ENCODE assay signal across 8 mouse cellular contexts in the genomic region with DNA sequence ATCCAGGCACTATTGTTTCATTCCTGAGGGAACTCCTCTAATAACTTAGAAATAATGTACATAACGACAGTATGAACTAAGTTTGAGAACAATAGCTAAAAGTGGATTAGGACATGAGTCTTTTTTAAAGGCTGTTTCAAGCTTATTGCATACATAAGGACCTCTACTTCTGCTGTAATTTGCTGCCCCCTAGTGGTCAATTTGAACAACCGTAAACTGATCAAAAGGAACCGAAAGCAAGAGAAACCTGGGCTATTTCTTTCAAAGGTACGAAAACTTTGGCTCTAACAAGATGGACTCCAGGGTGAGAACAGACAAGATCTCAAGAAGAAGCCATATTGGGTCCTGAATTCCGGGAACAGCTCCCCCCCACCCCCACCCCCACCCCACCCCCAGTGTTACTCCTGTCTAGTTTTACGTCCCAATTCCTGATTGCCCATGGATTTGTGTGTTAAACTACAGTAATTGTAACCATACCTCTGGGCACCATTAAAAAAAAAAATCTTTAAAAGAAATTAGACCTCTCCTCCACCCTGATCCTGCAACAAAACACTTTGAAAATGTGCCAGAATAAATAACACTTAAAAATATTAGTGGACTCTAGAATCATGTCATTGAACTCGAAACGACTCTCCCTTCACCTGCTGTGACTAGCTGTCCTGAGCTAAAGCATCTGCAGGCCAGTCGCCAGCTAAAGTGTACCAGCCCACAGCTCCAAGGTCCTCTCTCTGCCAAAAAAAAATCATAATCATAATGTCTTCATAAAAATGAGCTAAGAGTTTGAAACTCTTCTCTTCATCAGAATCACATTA. TPM values are rescaled to one million over a fixed set of nuclear protein-coding genes. Genes with fewer than 3 reads are reported as not detected.
DNase-seq lines count a peak whose midpoint lies in the region; ATAC-seq and TF ChIP-seq lines count a peak whose summit lies in the region.

No protein-coding gene starts in this region.

- no peaks in the 10 kb centered on the region for H3K27me3 ChIP-seq in embryonic facial prominence, embryonic 10.5 days (replicated peaks; ENCODE audit: low read depth, poor library complexity, severe bottlenecking)
- H3K27me3 ChIP-seq in heart, embryonic 14.5 days (ENCODE audit: control insufficient read depth, insufficient read depth, low read length): no peaks in the 10 kb centered on the region
- H3K27me3 ChIP-seq in kidney, postnatal 0 days (ENCODE audit: insufficient read depth, low read length): no peaks in the 10 kb centered on the region
- no peaks in the 10 kb centered on the region for H3K27me3 ChIP-seq in liver, embryonic 14.5 days (ENCODE audit: control insufficient read depth, insufficient read depth, low read length)
- no peaks in the 10 kb centered on the region for H3K27me3 ChIP-seq in neural tube, embryonic 12.5 days (replicated peaks)

- peaks cover 14% of the 10 kb centered on the region for H3K4me1 ChIP-seq in embryonic facial prominence, embryonic 10.5 days
- peaks cover 0 to 11% of the 10 kb centered on the region in 2 experiments; a peak in 2 of 4 replicates for H3K4me1 ChIP-seq in heart, embryonic 14.5 days (ENCODE audit: control insufficient read depth in 2 of 2, insufficient read depth in 2 of 2, low read length in 2 of 2)
- H3K4me1 ChIP-seq in kidney, postnatal 0 days (replicated peaks; ENCODE audit: insufficient read depth, low read length): no peaks in the 10 kb centered on the region
- peaks cover 7 to 20% of the 10 kb centered on the region in 2 experiments for H3K4me1 ChIP-seq in liver, embryonic 14.5 days (replicated peaks; ENCODE audit: control insufficient read depth in 2 of 2, insufficient read depth in 2 of 2, low read length in 1 of 2)
- no peaks in the 10 kb centered on the region for H3K4me1 ChIP-seq in neural tube, embryonic 12.5 days

- H3K9ac ChIP-seq in heart, embryonic 14.5 days (ENCODE audit: low read length): no peak overlapping the region; the same call in 1 of the 2 replicates
- 0 out of 2 replicates have a peak overlapping the region, but pooled peaks have one; percentile 5 for H3K9ac ChIP-seq in kidney, postnatal 0 days (ENCODE audit: low read depth, low read length)
- H3K9ac ChIP-seq in liver, embryonic 14.5 days (replicated peaks): peak overlapping the region; percentile 34; the same call in 1 of the 2 replicates
- no peak overlapping the region for H3K9ac ChIP-seq in neural tube, embryonic 12.5 days

- no peak for ATAC-seq in heart, embryonic 14.5 days (ENCODE audit: insufficient number of reproducible peaks, insufficient read depth, low FRiP score, low read depth)
- peak; percentile 81 for ATAC-seq in kidney, postnatal 0 days (replicated peaks; ENCODE audit: low FRiP score, low read depth)
- ATAC-seq in liver, embryonic 14.5 days (ENCODE audit: insufficient read depth): peak; percentile 66; the same call in 1 of the 2 replicates
- ATAC-seq in neural tube, embryonic 12.5 days (ENCODE audit: low FRiP score, low read depth): peak; percentile 92

- H3K4me2 ChIP-seq in heart, embryonic 14.5 days (ENCODE audit: low read length): peak overlapping the region; percentile 58
- H3K4me2 ChIP-seq in kidney, postnatal 0 days (ENCODE audit: low read length): peak overlapping the region; percentile 50
- peak overlapping the region; percentile 53 for H3K4me2 ChIP-seq in liver, embryonic 14.5 days (ENCODE audit: low read depth)
- peak overlapping the region; percentile 43; the same call in 1 of the 2 replicates for H3K4me2 ChIP-seq in neural tube, embryonic 12.5 days (replicated peaks)

- no peaks in the 10 kb centered on the region for H3K36me3 ChIP-seq in embryonic facial prominence, embryonic 10.5 days (replicated peaks)
- no peaks in the 10 kb centered on the region for H3K36me3 ChIP-seq in heart, embryonic 14.5 days (ENCODE audit: control insufficient read depth, insufficient read depth, low read length)
- H3K36me3 ChIP-seq in kidney, postnatal 0 days (ENCODE audit: insufficient read depth, low read length): no peaks in the 10 kb centered on the region
- no peaks in the 10 kb centered on the region for H3K36me3 ChIP-seq in liver, embryonic 14.5 days (replicated peaks; ENCODE audit: control insufficient read depth, insufficient read depth, low read depth)
- no peaks in the 10 kb centered on the region for H3K36me3 ChIP-seq in neural tube, embryonic 12.5 days

- DNase-seq in ES-CJ7 (ENCODE audit: low read depth, low spot score): peak; percentile 90
- DNase-seq in adrenal gland, postnatal 14 days: peak; percentile 82
- DNase-seq in embryonic facial prominence, embryonic 10.5 days (ENCODE audit: low spot score): peak; percentile 36
- peak; percentile 96 for DNase-seq in kidney, postnatal 0 days (ENCODE audit: low spot score)
- peak; percentile 55 to 66 (median 60) for DNase-seq in liver, embryonic 14.5 days (ENCODE audit: low read depth in 3 of 3, low spot score in 3 of 3)
- DNase-seq in thymus, postnatal 36 days: peak; percentile 22

- no peak for TF ChIP-seq EP300 in liver, embryonic 14.5 days (IDR thresholded peaks at IDR 0.05; ENCODE audit: low read depth)

- TF ChIP-seq CTCF in kidney, postnatal 0 days (IDR thresholded peaks at IDR 0.05; ENCODE audit: low read depth): peak; percentile 90
- TF ChIP-seq CTCF in liver, embryonic 14.5 days (IDR thresholded peaks at IDR 0.05; ENCODE audit: low read depth): peak; percentile 77

- H3K4me3 ChIP-seq in embryonic facial prominence, embryonic 10.5 days: peak overlapping the region; percentile 39; the same call in 1 of the 2 replicates
- H3K4me3 ChIP-seq in heart, embryonic 14.5 days (ENCODE audit: control insufficient read depth in 1 of 2, insufficient read depth in 1 of 2, low read depth in 1 of 2, low read length in 2 of 2): peak overlapping the region in 1 of 2 experiments; percentile 30; a peak in 3 of 4 replicates
- H3K4me3 ChIP-seq in kidney, postnatal 0 days (replicated peaks; ENCODE audit: low read depth, low read length): peak overlapping the region; percentile 16; the same call in 1 of the 2 replicates
- H3K4me3 ChIP-seq in liver, embryonic 14.5 days (ENCODE audit: insufficient read depth in 1 of 2, low read depth in 2 of 2, low read length in 2 of 2): peak overlapping the region in 1 of 2 experiments; percentile 28; a peak in 1 of 4 replicates
- H3K4me3 ChIP-seq in neural tube, embryonic 12.5 days: no peak overlapping the region

- H3K27ac ChIP-seq in embryonic facial prominence, embryonic 10.5 days (replicated peaks): no peak overlapping the region
- no peak overlapping the region for H3K27ac ChIP-seq in heart, embryonic 14.5 days (replicated peaks in 1 of 2; ENCODE audit: control insufficient read depth in 1 of 2, insufficient read depth in 1 of 2, low read depth in 2 of 2, low read length in 2 of 2)
- peak overlapping the region; percentile 81 for H3K27ac ChIP-seq in kidney, postnatal 0 days
- no peak overlapping the region for H3K27ac ChIP-seq in liver, embryonic 14.5 days
- no peak overlapping the region for H3K27ac ChIP-seq in neural tube, embryonic 12.5 days

- no peaks in the 10 kb centered on the region for H3K9me3 ChIP-seq in embryonic facial prominence, embryonic 10.5 days
- H3K9me3 ChIP-seq in heart, embryonic 14.5 days (ENCODE audit: control insufficient read depth, low read length): no peaks in the 10 kb centered on the region
- no peaks in the 10 kb centered on the region for H3K9me3 ChIP-seq in kidney, postnatal 0 days (replicated peaks; ENCODE audit: low read length)
- H3K9me3 ChIP-seq in liver, embryonic 14.5 days (ENCODE audit: control insufficient read depth, low read length): no peaks in the 10 kb centered on the region
- H3K9me3 ChIP-seq in neural tube, embryonic 12.5 days: no peaks in the 10 kb centered on the region

- 22% methylated on average over 9 of the region's 9 CpGs for WGBS in embryonic facial prominence, embryonic 10.5 days
- WGBS in heart, embryonic 14.5 days: 26% methylated on average over 9 of the region's 9 CpGs
- WGBS in kidney, postnatal 0 days: 13% methylated on average over 9 of the region's 9 CpGs
- 26% methylated on average over 9 of the region's 9 CpGs for WGBS in liver, embryonic 14.5 days (ENCODE audit: insufficient replicate concordance)
- WGBS in neural tube, embryonic 12.5 days: 28% methylated on average over 9 of the region's 9 CpGs

RNA-seq across cellular contexts. Expression of gene Stx7, which starts 17.4 kb away (rescaled TPM):
- 116 and 125 TPM in 2 replicates for total RNA-seq in adrenal gland, postnatal 14 days (2021)
- polyA plus RNA-seq in embryonic facial prominence, embryonic 10.5 days (2016; fragmentation: Nextera tagmentation; extraction: Ambion mirVana): 47.9 and 55.1 TPM in 2 replicates
- 87.4 and 91.7 TPM in 2 replicates for polyA plus RNA-seq in heart, embryonic 14.5 days (2014; fragmentation: Nextera tagmentation; extraction: Ambion mirVana)
- polyA plus RNA-seq in kidney, postnatal 0 days (2015; fragmentation: Nextera tagmentation; extraction: Ambion mirVana): 167 and 185 TPM in 2 replicates
- 8.9 and 20.3 TPM in 2 replicates for polyA plus RNA-seq in liver, embryonic 14.5 days (2012; rRNA removed)
- 30.0 and 32.2 TPM in 2 replicates for polyA plus RNA-seq in liver, embryonic 14.5 days (2014; fragmentation: Nextera tagmentation; extraction: Ambion mirVana)
- 151 and 171 TPM in 2 replicates for polyA plus RNA-seq in neural tube, embryonic 12.5 days (2016; fragmentation: Nextera tagmentation; extraction: Ambion mirVana)

RNA-seq across cellular contexts. Expression of gene Taar9, which starts 22.3 kb away (rescaled TPM):
- not detected in 2 replicates for total RNA-seq in adrenal gland, postnatal 14 days (2021)
- polyA plus RNA-seq in embryonic facial prominence, embryonic 10.5 days (2016; fragmentation: Nextera tagmentation; extraction: Ambion mirVana): not detected in 2 replicates
- polyA plus RNA-seq in heart, embryonic 14.5 days (2014; fragmentation: Nextera tagmentation; extraction: Ambion mirVana): not detected in 2 replicates
- not detected in 2 replicates for polyA plus RNA-seq in kidney, postnatal 0 days (2015; fragmentation: Nextera tagmentation; extraction: Ambion mirVana)
- not detected in 2 replicates for polyA plus RNA-seq in liver, embryonic 14.5 days (2012; rRNA removed)
- polyA plus RNA-seq in liver, embryonic 14.5 days (2014; fragmentation: Nextera tagmentation; extraction: Ambion mirVana): not detected in 2 replicates
- not detected in 2 replicates for polyA plus RNA-seq in neural tube, embryonic 12.5 days (2016; fragmentation: Nextera tagmentation; extraction: Ambion mirVana)

RNA-seq across cellular contexts. Expression of gene Taar8c, which starts 29.9 kb away (rescaled TPM):
- not detected in 2 replicates for total RNA-seq in adrenal gland, postnatal 14 days (2021)
- not detected in 2 replicates for polyA plus RNA-seq in embryonic facial prominence, embryonic 10.5 days (2016; fragmentation: Nextera tagmentation; extraction: Ambion mirVana)
- polyA plus RNA-seq in heart, embryonic 14.5 days (2014; fragmentation: Nextera tagmentation; extraction: Ambion mirVana): not detected in 2 replicates
- not detected in 2 replicates for polyA plus RNA-seq in kidney, postnatal 0 days (2015; fragmentation: Nextera tagmentation; extraction: Ambion mirVana)
- polyA plus RNA-seq in liver, embryonic 14.5 days (2012; rRNA removed): not detected in 2 replicates
- not detected in 2 replicates for polyA plus RNA-seq in liver, embryonic 14.5 days (2014; fragmentation: Nextera tagmentation; extraction: Ambion mirVana)
- not detected in 2 replicates for polyA plus RNA-seq in neural tube, embryonic 12.5 days (2016; fragmentation: Nextera tagmentation; extraction: Ambion mirVana)

RNA-seq across cellular contexts. Expression of gene Taar8b, which starts 39.6 kb away (rescaled TPM):
- total RNA-seq in adrenal gland, postnatal 14 days (2021): not detected in 2 replicates
- polyA plus RNA-seq in embryonic facial prominence, embryonic 10.5 days (2016; fragmentation: Nextera tagmentation; extraction: Ambion mirVana): not detected in 2 replicates
- polyA plus RNA-seq in heart, embryonic 14.5 days (2014; fragmentation: Nextera tagmentation; extraction: Ambion mirVana): not detected in 2 replicates
- polyA plus RNA-seq in kidney, postnatal 0 days (2015; fragmentation: Nextera tagmentation; extraction: Ambion mirVana): not detected in 2 replicates
- polyA plus RNA-seq in liver, embryonic 14.5 days (2012; rRNA removed): not detected in 2 replicates
- polyA plus RNA-seq in liver, embryonic 14.5 days (2014; fragmentation: Nextera tagmentation; extraction: Ambion mirVana): not detected in 2 replicates
- polyA plus RNA-seq in neural tube, embryonic 12.5 days (2016; fragmentation: Nextera tagmentation; extraction: Ambion mirVana): not detected in 2 replicates

RNA-seq across cellular contexts. Expression of gene Taar8a, which starts 55.4 kb away (rescaled TPM):
- total RNA-seq in adrenal gland, postnatal 14 days (2021): not detected in 2 replicates
- polyA plus RNA-seq in embryonic facial prominence, embryonic 10.5 days (2016; fragmentation: Nextera tagmentation; extraction: Ambion mirVana): not detected in 2 replicates
- not detected in 2 replicates for polyA plus RNA-seq in heart, embryonic 14.5 days (2014; fragmentation: Nextera tagmentation; extraction: Ambion mirVana)
- polyA plus RNA-seq in kidney, postnatal 0 days (2015; fragmentation: Nextera tagmentation; extraction: Ambion mirVana): not detected in 2 replicates
- polyA plus RNA-seq in liver, embryonic 14.5 days (2012; rRNA removed): not detected in 2 replicates
- polyA plus RNA-seq in liver, embryonic 14.5 days (2014; fragmentation: Nextera tagmentation; extraction: Ambion mirVana): not detected in 2 replicates
- not detected in 2 replicates for polyA plus RNA-seq in neural tube, embryonic 12.5 days (2016; fragmentation: Nextera tagmentation; extraction: Ambion mirVana)

Comparison
In these comparisons a context has a peak if more than half of its experiments do, and no peak if none do; other contexts are left out.
1. DNase-seq: peak in every context shown above with its lines; median percentile 96 in kidney, postnatal 0 days; 90 in ES-CJ7; 82 in adrenal gland, postnatal 14 days; 60 in liver, embryonic 14.5 days; 36 in embryonic facial prominence, embryonic 10.5 days; 22 in thymus, postnatal 36 days.
2. H3K9ac ChIP-seq: peak in kidney, postnatal 0 days (single experiment) and liver, embryonic 14.5 days (single experiment); none in heart, embryonic 14.5 days (single experiment) and neural tube, embryonic 12.5 days (single experiment).
3. Peak in every context shown above with its lines, with median percentiles within 50 percentile points of each other: H3K4me2 ChIP-seq.